Mouse (Mus musculus) lung, embryonic 15.5 days (tissue): Measurements from ENCODE around the gene Vipr1. TPM values are rescaled to one million over a fixed set of nuclear protein-coding genes. Genes with fewer than 3 reads are reported as not detected.

ENCODE experiments used
- polyA plus RNA-seq: library from polyadenylated mRNA; unstranded; fragments of >200 nt; fragmentation: Nextera tagmentation; extraction: Ambion mirVana; gene quantifications from 2 replicates; pipeline ENCODE4 v1.2.1, GENCODE M21; 2015

The Vipr1 gene
- polyA plus RNA-seq, 1 experiment from 2014 or later, result 0.30 TPM

Other genes with a start within 250 kb of the Vipr1 start
- gene Cck, start 147.0 kb upstream of the Vipr1 start, polyA plus RNA-seq, result 0.62 TPM in 1 of 2 replicates, not detected in the other
- 0.16 TPM in 1 of 2 replicates, not detected in the other for gene Lyzl4, start 620 bp upstream of the Vipr1 start, polyA plus RNA-seq
- gene Sec22c, start 62.8 kb downstream of the Vipr1 start, polyA plus RNA-seq, result 9.8 and 10.3 TPM in 2 replicates
- gene Ss18l2, start 67.6 kb downstream of the Vipr1 start, polyA plus RNA-seq, result 96.0 and 101 TPM in 2 replicates
- 57.5 and 60.4 TPM in 2 replicates for gene Nktr, start 76.5 kb downstream of the Vipr1 start, polyA plus RNA-seq
- gene Zfp651, start 116.6 kb downstream of the Vipr1 start, polyA plus RNA-seq, result 16.7 and 17.7 TPM in 2 replicates
- gene Klhl40, start 134.9 kb downstream of the Vipr1 start, polyA plus RNA-seq, result 0.47 and 0.49 TPM in 2 replicates
- 0.96 and 1.8 TPM in 2 replicates for gene Hhatl, start 149.8 kb downstream of the Vipr1 start, polyA plus RNA-seq
- 1.2 TPM in 2 replicates for gene Ccdc13, start 196.7 kb downstream of the Vipr1 start, polyA plus RNA-seq
- 155 and 175 TPM in 2 replicates for gene Higd1a, start 215.6 kb downstream of the Vipr1 start, polyA plus RNA-seq